Mouse (Mus musculus) liver, postnatal 0 days (tissue): ENCODE results near the gene Urad. TPM values are rescaled to one million over a fixed set of nuclear protein-coding genes. Genes with fewer than 3 reads are reported as not detected.

Experiments used
- ATAC-seq: fragments of 200-750 bp; cut with Nextera tagmentation; 2 replicates; pipeline ENCODE4 v1.8.0; 2017; ENCODE audit warnings: mild to moderate bottlenecking, moderate library complexity
- DNase-seq: peaks from one replicate; pipeline ENCODE4 v3.0.0-alpha.2; 2016
- H3K27ac ChIP-seq: fragments of 300-500 bp; sonication (generic); 2 replicates; pipeline ENCODE4 v1.5.1; 2014; ENCODE audit warnings: antibody characterized with exemption, moderate library complexity, mild to moderate bottlenecking, low read depth
- H3K27me3 ChIP-seq: fragments of 300-500 bp; sonication (generic); 2 replicates; pipeline ENCODE4 v1.6.1; 2014; ENCODE audit warnings: low read length, control low read depth, mixed read lengths; ENCODE audit not compliant: insufficient read depth
- H3K36me3 ChIP-seq: fragments of 300-500 bp; sonication (generic); replicated peaks from 2 replicates; pipeline ENCODE4 v1.6.1; 2014; ENCODE audit warnings: mild to moderate bottlenecking, control low read depth, low read length, moderate library complexity, mixed read lengths; ENCODE audit not compliant: insufficient read depth
- H3K4me1 ChIP-seq: fragments of 300-500 bp; sonication (generic); 2 replicates; pipeline ENCODE4 v1.6.1; 2014; ENCODE audit warnings: antibody characterized with exemption, mild to moderate bottlenecking, control low read depth; ENCODE audit not compliant: insufficient read depth
- H3K4me2 ChIP-seq: fragments of 300-500 bp; sonication (generic); 2 replicates; pipeline ENCODE4 v1.6.1; 2014; ENCODE audit warnings: low read depth, mild to moderate bottlenecking, low read length, moderate library complexity, mixed read lengths
- H3K4me3 ChIP-seq: fragments of 300-500 bp; sonication (generic); 2 replicates; pipeline ENCODE4 v1.5.1; 2014; ENCODE audit warnings: low read depth, low read length
- H3K9ac ChIP-seq: fragments of 300-500 bp; sonication (generic); replicated peaks from 2 replicates; pipeline ENCODE4 v1.6.1; 2014; ENCODE audit warnings: mild to moderate bottlenecking, moderate library complexity
- H3K9me3 ChIP-seq: fragments of 300-500 bp; sonication (generic); 2 replicates; pipeline ENCODE4 v1.6.1; 2016; ENCODE audit warnings: mild to moderate bottlenecking, control low read depth, low read length, mixed read lengths
- CTCF ChIP-seq: sonication (generic); IDR thresholded peaks from 2 replicates; pipeline ENCODE4 v1.5.1; 2016; ENCODE audit warnings: antibody characterized with exemption, low read depth
- EP300 ChIP-seq: IDR thresholded peaks from 2 replicates; pipeline ENCODE4 v1.6.1; 2016; ENCODE audit warnings: antibody characterized with exemption, low read depth, mild to moderate bottlenecking
- WGBS: fragments of 180-500 bp; shearing (Covaris S2); extraction: QIAGEN DNeasy Blood & Tissue Kit; methylation state at CpG from one replicate; pipeline ENCODE4 v1.1.7; 2014; ENCODE audit not compliant: insufficient replicate concordance; 5-methylcytosine and 5-hydroxymethylcytosine counted together
- polyA plus RNA-seq: library from polyadenylated mRNA; unstranded; fragments of >200 nt; fragmentation: Nextera tagmentation; extraction: Ambion mirVana; gene quantifications from 2 replicates; pipeline ENCODE4 v1.2.1, GENCODE M21; 2015

Gene Urad
- polyA plus RNA-seq, 1 experiment from 2014 or later = 35.9 TPM

GRCm38 (mm10) chr5:147300917-147301780, 21.1 kb downstream of the Urad start:
- Histone ChIP-seq H3K4me3 (no peak overlapping the region), H3K4me2 (peak overlapping the region; percentile 32; the same call in 1 of the 2 replicates), H3K9ac (no peak overlapping the region), H3K4me1 (peaks cover 15% of the 10 kb centered on the region), H3K9me3 (no peaks in the 10 kb centered on the region), H3K36me3 (no peaks in the 10 kb centered on the region), H3K27ac (no peak overlapping the region), H3K27me3 (peaks cover 82% of the 10 kb centered on the region)
- no peak for ATAC-seq
- TF ChIP-seq EP300 (no peak), CTCF (no peak)
- peak; percentile 14 for DNase-seq
- WGBS = 4% methylated on average over 21 of the region's 21 CpGs

GRCm38 (mm10) chr5:147300001-147300363, 22.3 kb downstream of the Urad start:
- Histone ChIP-seq H3K36me3 (no peaks in the 10 kb centered on the region), H3K9me3 (no peaks in the 10 kb centered on the region), H3K9ac (no peak overlapping the region), H3K4me3 (peak overlapping the region; percentile 33), H3K4me1 (peaks cover 15% of the 10 kb centered on the region), H3K4me2 (peak overlapping the region; percentile 74), H3K27ac (no peak overlapping the region), H3K27me3 (peaks cover 71% of the 10 kb centered on the region)
- ATAC-seq (peak; percentile 20), DNase-seq (no peak)
- 8% methylated on average over 4 of the region's 4 CpGs for WGBS
- TF ChIP-seq EP300 = no peak

- Histone ChIP-seq H3K9me3 (no peaks in the 10 kb centered on the region), H3K4me1 (peaks cover 15% of the 10 kb centered on the region), H3K9ac (peak overlapping the region; percentile 41; the same call in 1 of the 2 replicates), H3K27me3 (peaks cover 65% of the 10 kb centered on the region), H3K36me3 (no peaks in the 10 kb centered on the region), H3K4me2 (peak overlapping the region; percentile 74), H3K27ac (peak overlapping the region; percentile 82), H3K4me3 (peak overlapping the region; percentile 33)
- DNase-seq (peak; percentile 73), ATAC-seq (peak; percentile 93)
- TF ChIP-seq EP300 (no peak), CTCF (peak; percentile 73)
- 2% methylated on average over 41 of the region's 41 CpGs for WGBS
Observed at GRCm38 (mm10) chr5:147299255-147300000, 22.8 kb downstream of the Urad start.

- ATAC-seq = no peak
- H3K4me3 ChIP-seq = no peak overlapping the region
- WGBS = 55% methylated on average over 5 of the region's 5 CpGs
- H3K4me1 ChIP-seq = peaks cover 15% of the 10 kb centered on the region
- H3K27ac ChIP-seq = no peak overlapping the region
- H3K4me2 ChIP-seq = no peak overlapping the region
- H3K9ac ChIP-seq = no peak overlapping the region
- H3K27me3 ChIP-seq = peaks cover 56% of the 10 kb centered on the region
- TF ChIP-seq EP300 = no peak
- TF ChIP-seq CTCF = no peak
- no peaks in the 10 kb centered on the region for H3K36me3 ChIP-seq
- no peak for DNase-seq
- no peaks in the 10 kb centered on the region for H3K9me3 ChIP-seq
Observed at GRCm38 (mm10) chr5:147297249-147297648, 25.0 kb downstream of the Urad start.

GRCm38 (mm10) chr5:147294121-147294520, 28.1 kb downstream of the Urad start:
- 12% methylated on average over 20 of the region's 20 CpGs for WGBS
- ATAC-seq = 0 out of 2 replicates have a peak, but pooled peaks have one; percentile 17
- H3K27me3 ChIP-seq = peaks cover 26% of the 10 kb centered on the region
- peaks cover 4% of the 10 kb centered on the region for H3K4me1 ChIP-seq
- peak overlapping the region; percentile 7; the same call in 1 of the 2 replicates for H3K4me2 ChIP-seq
- TF ChIP-seq EP300 (no peak), CTCF (peak; percentile 63)
- no peaks in the 10 kb centered on the region for H3K9me3 ChIP-seq
- H3K27ac ChIP-seq = no peak overlapping the region
- H3K9ac ChIP-seq = no peak overlapping the region
- no peak overlapping the region for H3K4me3 ChIP-seq
- DNase-seq = peak; percentile 67
- no peaks in the 10 kb centered on the region for H3K36me3 ChIP-seq

- Histone ChIP-seq H3K9me3 (no peaks in the 10 kb centered on the region), H3K27ac (no peak overlapping the region), H3K4me2 (no peak overlapping the region), H3K4me3 (no peak overlapping the region), H3K36me3 (no peaks in the 10 kb centered on the region), H3K27me3 (peaks cover 19% of the 10 kb centered on the region), H3K9ac (no peak overlapping the region), H3K4me1 (peaks cover 4% of the 10 kb centered on the region)
- DNase-seq (peak; percentile 88), ATAC-seq (peak; percentile 85)
- 18% methylated on average over 18 of the region's 18 CpGs for WGBS
- TF ChIP-seq CTCF (peak; percentile 96), EP300 (no peak)
Observed at GRCm38 (mm10) chr5:147293127-147293910, 28.9 kb downstream of the Urad start.
